Mouse (Mus musculus) embryonic fibroblast, embryonic 13.5 days (primary cell): ENCODE data around the gene Myh9. TPM values are rescaled to one million over a fixed set of nuclear protein-coding genes. Genes with fewer than 3 reads are reported as not detected.

Experiments used
- H3K27ac ChIP-seq: 2 replicates; pipeline ENCODE4 v1.5.1; 2012; ENCODE audit warnings: low read length, control low read depth, inconsistent platforms; ENCODE audit not compliant: insufficient read depth
- H3K4me1 ChIP-seq: 2 replicates; pipeline ENCODE4 v1.6.1; 2011; ENCODE audit warnings: low read length; ENCODE audit not compliant: control insufficient read depth, insufficient read depth
- H3K4me3 ChIP-seq: 2 replicates; pipeline ENCODE4 v1.5.1; 2011; ENCODE audit warnings: mild to moderate bottlenecking, control low read depth, low read length; ENCODE audit not compliant: insufficient read depth
- CTCF ChIP-seq: IDR thresholded peaks from 2 replicates; pipeline ENCODE4 v1.5.1; 2011; ENCODE audit warnings: mild to moderate bottlenecking, control low read depth, low read length, moderate library complexity, borderline replicate concordance; ENCODE audit not compliant: insufficient read depth
- POLR2A ChIP-seq: IDR thresholded peaks from 2 replicates; pipeline ENCODE4 v1.6.1; 2011; ENCODE audit warnings: low read depth, mild to moderate bottlenecking, control low read depth, low read length, moderate library complexity
- polyA plus RNA-seq: library from polyadenylated mRNA; stranded (reverse); fragments of >200 nt; gene quantifications from 2 replicates; pipeline ENCODE4 v1.2.4, GENCODE M21; 2011; ENCODE audit warnings: low read depth; ENCODE audit not compliant: missing spikeins, insufficient read length

Gene Myh9
- polyA plus RNA-seq: 718 and 1,071 TPM in 2 replicates

GRCm38 (mm10) chr15:77842047-77842843 lies at the start of gene Myh9:
Gene Myh9, minus strand, starts transcription at chr15:77842175.
- H3K27ac ChIP-seq: peak within 1 kb of the TSS; percentile 97

GRCm38 (mm10) chr15:77891766-77892165 lies 49.8 kb upstream of the Myh9 start:
- Histone ChIP-seq H3K4me1 (peaks cover 26% of the 10 kb centered on the region), H3K27ac (peak overlapping the region; percentile 90), H3K4me3 (no peak overlapping the region)
- no peak for TF ChIP-seq CTCF
- no peak for TF ChIP-seq POLR2A

More at GRCm38 (mm10) chr15:77842047-77842843, at the start of gene Myh9:
- 0 out of 2 replicates have a peak, but pooled peaks cover 3% of the 10 kb centered on the region for H3K4me1 ChIP-seq
- TF ChIP-seq CTCF: no peak
- TF ChIP-seq POLR2A: peak; percentile 97
- H3K4me3 ChIP-seq: peak within 1 kb of the TSS; percentile 99

DNA sequence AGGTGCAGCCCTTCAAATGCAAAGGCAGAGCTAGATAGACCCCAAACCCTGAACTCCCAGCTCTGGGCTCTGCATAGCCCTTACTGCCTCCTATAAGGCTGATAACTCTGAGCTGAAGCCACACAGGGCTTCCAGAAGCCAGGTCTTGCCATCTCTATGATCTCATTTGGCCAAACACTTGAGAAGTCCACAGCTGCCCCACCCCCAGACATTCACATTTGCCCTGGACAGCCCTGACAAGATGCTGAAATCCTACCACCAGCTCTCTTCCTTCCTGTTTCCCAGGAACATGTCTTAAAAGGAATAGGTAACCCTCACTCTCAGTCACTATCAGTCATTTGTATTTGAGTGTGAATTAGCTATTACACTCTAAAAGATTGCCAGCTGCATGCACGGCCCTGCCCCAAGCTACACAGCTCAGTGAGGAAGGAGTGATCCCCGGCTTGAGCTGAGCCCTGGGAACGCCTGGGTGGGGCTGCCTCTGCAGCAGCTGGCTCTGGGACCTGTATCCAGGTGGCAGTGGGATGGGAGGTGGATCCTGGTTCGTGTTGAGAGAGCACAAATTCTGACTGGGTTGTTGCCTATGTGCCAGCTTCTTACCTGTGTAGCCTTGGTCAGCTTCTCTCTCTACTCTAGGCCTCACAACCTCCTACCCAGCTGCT lies 47.9 kb upstream of the Myh9 start:
- no peak overlapping the region for H3K4me3 ChIP-seq
- H3K4me1 ChIP-seq: peaks cover 31% of the 10 kb centered on the region
- H3K27ac ChIP-seq: peak overlapping the region; percentile 20; the same call in 1 of the 2 replicates
- TF ChIP-seq CTCF (no peak), POLR2A (no peak)

GRCm38 (mm10) chr15:77888286-77888685 lies 46.3 kb upstream of the Myh9 start:
- H3K4me1 ChIP-seq: peaks cover 39% of the 10 kb centered on the region
- no peak for TF ChIP-seq POLR2A
- peak overlapping the region; percentile 89 for H3K27ac ChIP-seq
- no peak overlapping the region for H3K4me3 ChIP-seq

GRCm38 (mm10) chr15:77887093-77887488 lies 45.1 kb upstream of the Myh9 start:
- TF ChIP-seq CTCF: no peak
- no peak for TF ChIP-seq POLR2A
- no peak overlapping the region for H3K4me3 ChIP-seq
- peaks cover 43% of the 10 kb centered on the region for H3K4me1 ChIP-seq
- peak overlapping the region; percentile 93 for H3K27ac ChIP-seq

DNA sequence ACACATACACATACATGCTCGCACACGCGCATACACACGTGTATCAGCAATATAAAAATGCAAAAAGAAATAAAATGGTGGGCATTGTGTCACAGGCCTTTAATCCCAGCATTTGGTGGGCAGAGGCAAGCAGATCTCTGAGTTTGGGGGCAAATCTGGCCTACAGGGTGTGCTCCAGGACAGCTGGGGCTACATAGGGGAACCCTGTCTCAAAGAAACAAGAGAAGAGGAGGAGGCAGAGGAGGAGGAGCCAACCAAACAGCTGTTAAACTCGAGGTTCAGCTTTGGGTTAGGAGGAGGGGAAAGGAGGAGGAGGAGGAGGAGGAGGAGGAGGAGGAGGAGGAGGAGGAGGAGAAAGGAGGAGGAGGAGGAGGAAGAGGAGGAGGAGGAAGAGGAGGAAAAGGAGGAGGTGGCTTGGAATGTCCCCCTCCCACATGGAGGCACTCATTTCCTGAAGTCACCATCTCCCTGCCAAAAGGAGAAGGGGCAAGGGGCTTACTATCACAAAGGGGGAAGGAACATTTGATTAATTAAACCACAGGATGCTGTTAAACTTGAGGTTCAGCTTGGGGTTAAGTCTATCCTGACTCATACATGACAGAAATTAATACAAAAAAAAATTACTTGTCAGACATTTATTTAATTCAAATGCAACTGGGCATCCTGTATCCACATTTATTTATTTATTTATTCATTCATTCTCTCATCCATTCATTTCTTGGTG lies 44.6 kb upstream of the Myh9 start:
- Histone ChIP-seq H3K4me1 (peaks cover 45% of the 10 kb centered on the region), H3K4me3 (no peak overlapping the region), H3K27ac (peak overlapping the region; percentile 93)
- TF ChIP-seq CTCF: no peak
- TF ChIP-seq POLR2A: no peak

- TF ChIP-seq POLR2A (no peak), CTCF (no peak)
- peak overlapping the region; percentile 93 for H3K27ac ChIP-seq
- peaks cover 43% of the 10 kb centered on the region for H3K4me1 ChIP-seq
Measured at GRCm38 (mm10) chr15:77885945-77886344, 44.0 kb upstream of the Myh9 start.

DNA sequence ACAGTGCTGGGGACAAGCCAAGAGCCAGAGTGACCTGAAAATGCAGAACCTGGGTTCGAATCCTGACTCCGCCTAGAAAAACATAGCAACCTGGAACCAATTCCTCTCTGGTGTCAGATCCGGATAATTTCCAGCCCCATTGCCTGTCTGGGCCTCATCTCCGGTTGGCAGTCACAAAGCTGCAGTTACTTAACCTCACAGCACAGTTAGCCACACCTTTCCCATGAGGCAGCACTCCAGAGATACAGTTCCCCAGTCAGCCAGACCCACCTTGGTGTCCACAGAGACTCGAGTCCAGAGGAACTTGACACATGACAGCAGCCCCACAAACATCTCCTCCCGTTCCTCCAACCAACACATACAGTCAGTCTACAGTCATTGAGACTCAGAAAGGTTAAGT lies 43.2 kb upstream of the Myh9 start:
- H3K4me1 ChIP-seq: peaks cover 37% of the 10 kb centered on the region
- no peak for TF ChIP-seq POLR2A
- no peak overlapping the region for H3K4me3 ChIP-seq
- H3K27ac ChIP-seq: peak overlapping the region; percentile 48

More at GRCm38 (mm10) chr15:77885945-77886344, 44.0 kb upstream of the Myh9 start:
- H3K4me3 ChIP-seq: no peak overlapping the region

DNA sequence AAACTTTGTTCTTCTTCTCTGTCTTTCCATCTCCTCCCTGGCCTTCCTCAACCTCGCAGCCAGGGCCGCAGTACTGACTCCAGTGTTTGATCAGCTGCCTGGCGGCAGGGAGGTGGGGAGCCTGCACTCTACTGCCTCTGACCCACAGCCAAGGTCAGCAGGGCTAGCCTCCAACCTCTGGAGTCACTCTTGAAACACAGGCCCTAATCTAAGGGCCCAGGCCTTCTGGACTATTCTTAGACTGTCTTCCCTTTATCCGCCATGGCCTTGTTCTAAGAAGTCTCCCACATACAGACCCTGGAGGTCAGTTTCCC lies 41.7 kb upstream of the Myh9 start:
- Histone ChIP-seq H3K4me1 (peaks cover 33% of the 10 kb centered on the region), H3K27ac (peak overlapping the region; percentile 100), H3K4me3 (no peak overlapping the region)
- no peak for TF ChIP-seq CTCF
- TF ChIP-seq POLR2A: no peak
